Mouse (Mus musculus) G1E (cell line): ENCODE data around the gene Mtm1.

Experiments
- GATA1 ChIP-seq: IDR thresholded peaks from 2 replicates; pipeline ENCODE4 v1.6.1; 2012; ENCODE audit warnings: borderline replicate concordance, low read length, inconsistent platforms, mixed read lengths
- POLR2AphosphoS5 ChIP-seq: IDR thresholded peaks from 2 replicates; pipeline ENCODE4 v1.6.1; 2012; ENCODE audit warnings: low read depth, low read length, inconsistent platforms; ENCODE audit not compliant: insufficient replicate concordance

- no peak for TF ChIP-seq POLR2AphosphoS5
- no peak for TF ChIP-seq GATA1
Measured at GRCm38 (mm10) chrX:71352033-71352432, 141.5 kb downstream of the Mtm1 start.
